Mouse (Mus musculus) lung, adult 2 months (tissue): ENCODE data around the gene Klhl29.

Experiments used
- CTCF ChIP-seq: fragments of 200-500 bp; IDR thresholded peaks from 2 replicates; pipeline ENCODE4 v1.5.1; 2011; ENCODE audit warnings: mild to moderate bottlenecking, low read length, control low read depth; ENCODE audit not compliant: insufficient read depth
- POLR2A ChIP-seq: fragments of 200-500 bp; IDR thresholded peaks from 2 replicates; pipeline ENCODE4 v1.6.1; 2011; ENCODE audit warnings: low read depth, mild to moderate bottlenecking, control low read depth, low read length, borderline replicate concordance; ENCODE audit errors: extremely low read depth

DNA sequence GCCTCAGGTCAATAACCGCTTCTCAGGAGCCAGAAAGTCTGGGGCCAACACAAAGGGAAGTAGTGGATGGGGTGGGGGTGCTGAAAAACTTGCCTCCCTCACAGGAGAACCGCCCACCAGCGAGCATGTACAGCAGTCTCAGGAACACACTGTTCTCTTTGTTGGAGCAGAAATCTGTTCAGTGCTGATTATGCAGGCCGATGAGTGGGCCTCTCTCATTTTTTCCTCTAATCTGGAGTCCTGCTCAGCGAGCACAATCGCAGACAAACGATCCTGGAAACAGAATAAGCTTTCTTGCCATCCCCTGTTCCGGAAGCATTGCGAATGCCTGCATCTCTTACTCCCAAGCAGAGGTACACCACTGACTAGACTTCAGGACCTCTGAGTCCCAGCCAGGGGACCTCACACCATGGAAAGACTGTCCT, 107.3 kb downstream of the Klhl29 start:
- no peak for TF ChIP-seq POLR2A
- no peak for TF ChIP-seq CTCF
